Mouse (Mus musculus): Measurements from ENCODE around the gene Gm5134.

DNA sequence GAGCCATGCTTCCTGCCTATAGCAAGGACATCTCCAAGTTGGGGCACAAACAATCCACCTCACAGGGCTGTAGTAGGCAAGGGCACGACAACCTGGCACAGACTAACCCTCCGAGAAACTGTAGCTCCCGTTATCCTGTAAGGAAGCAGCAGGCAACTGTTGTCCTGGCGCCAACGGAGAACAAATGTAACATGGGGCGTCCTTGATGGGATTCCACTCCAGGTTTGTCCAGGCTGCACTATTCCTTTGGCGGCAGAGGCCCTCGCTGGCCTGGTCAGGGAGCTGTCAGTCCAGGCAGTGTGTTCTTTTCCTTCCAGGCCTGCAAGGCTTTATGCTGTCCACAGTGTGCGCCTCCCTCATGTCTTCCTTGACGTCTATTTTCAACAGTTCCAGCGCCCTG, 41.1 kb downstream of the Gm5134 start:
- TF ChIP-seq ZNF384 (IDR thresholded peaks at IDR 0.05; ENCODE audit: low read depth, low read length) (no peak), CHD2 (IDR thresholded peaks at IDR 0.05; ENCODE audit: low read depth, low read length) (no peak), MAFK (IDR thresholded peaks at IDR 0.05; ENCODE audit: insufficient read depth, low read depth, low read length) (no peak), ZC3H11A (IDR thresholded peaks at IDR 0.05; ENCODE audit: borderline replicate concordance, low read depth, low read length) (no peak)
